Mouse (Mus musculus) cerebellum, adult 2 months (tissue): ENCODE data around the gene Ddx11.

ENCODE experiments used
- CTCF ChIP-seq: fragments of 200-500 bp; IDR thresholded peaks from 2 replicates; pipeline ENCODE4 v1.5.1; 2011; ENCODE audit warnings: low read depth, mild to moderate bottlenecking, control low read depth, low read length, moderate library complexity, borderline replicate concordance; ENCODE audit not compliant: insufficient read depth
- POLR2A ChIP-seq: fragments of 200-500 bp; IDR thresholded peaks from 2 replicates; pipeline ENCODE4 v1.6.1; 2011; ENCODE audit warnings: low read length, control low read depth, borderline replicate concordance; ENCODE audit not compliant: insufficient read depth

DNA sequence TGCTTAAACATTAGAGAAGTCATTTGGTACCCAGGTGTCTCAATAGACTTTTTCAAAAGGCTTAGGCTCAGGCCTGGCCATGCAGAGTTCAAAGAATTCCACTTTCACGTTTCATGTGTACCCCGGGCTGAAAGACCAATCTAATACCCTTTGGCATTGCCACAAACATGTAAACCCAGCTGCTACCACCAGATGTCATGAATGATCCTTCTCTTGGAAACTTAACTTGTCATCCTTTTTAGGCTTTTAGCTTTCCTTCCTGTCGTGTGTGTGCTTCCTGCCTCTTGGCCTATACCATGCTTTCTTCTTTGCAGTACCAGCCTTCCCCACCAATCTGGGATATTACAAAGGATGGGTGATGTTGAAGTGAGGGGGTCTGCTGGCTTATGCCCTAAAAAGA, 73.7 kb downstream of the Ddx11 start:
- TF ChIP-seq CTCF = no peak
- no peak for TF ChIP-seq POLR2A
